Mouse (Mus musculus): ENCODE measurements around the gene Ndufs1.

- TF ChIP-seq CTCF (IDR thresholded peaks at IDR 0.05; ENCODE audit: low read depth, low read length) = no peak
- no peak for TF ChIP-seq TAL1 (conservative IDR thresholded peaks at IDR 0.05; ENCODE audit: low read depth, low read length)
Observed at GRCm38 (mm10) chr1:63100196-63100595, 76.4 kb downstream of the Ndufs1 start.
